Mouse (Mus musculus) hindbrain, embryonic 14.5 days (tissue): ENCODE measurements around the gene Defb6. TPM values are rescaled to one million over a fixed set of nuclear protein-coding genes. Genes with fewer than 3 reads are reported as not detected.

Source experiments
- ATAC-seq: fragments of 200-750 bp; cut with Nextera tagmentation; 2 replicates; pipeline ENCODE4 v1.8.0; 2017; ENCODE audit warnings: moderate number of reproducible peaks, mild to moderate bottlenecking, moderate TSS enrichment, moderate library complexity; ENCODE audit not compliant: low FRiP score
- DNase-seq: peaks from one replicate; pipeline ENCODE4 v3.0.0-alpha.2; 2015; ENCODE audit warnings: low spot score
- H3K27ac ChIP-seq: fragments of 300-500 bp; sonication (generic); 2 replicates; pipeline ENCODE4 v1.5.1; 2014; ENCODE audit warnings: mild to moderate bottlenecking, moderate library complexity
- H3K27me3 ChIP-seq: fragments of 300-500 bp; sonication (generic); 2 replicates; pipeline ENCODE4 v1.6.1; 2014; ENCODE audit warnings: mild to moderate bottlenecking, low read length, mixed read lengths; ENCODE audit not compliant: control insufficient read depth, insufficient read depth
- H3K36me3 ChIP-seq: fragments of 300-500 bp; sonication (generic); replicated peaks from 2 replicates; pipeline ENCODE4 v1.6.1; 2014; ENCODE audit not compliant: control insufficient read depth, insufficient read depth
- H3K4me1 ChIP-seq: fragments of 300-500 bp; sonication (generic); replicated peaks from 2 replicates; pipeline ENCODE4 v1.6.1; 2014; ENCODE audit warnings: antibody characterized with exemption, low read length, mixed read lengths; ENCODE audit not compliant: control insufficient read depth, insufficient read depth
- H3K4me2 ChIP-seq: fragments of 300-500 bp; sonication (generic); replicated peaks from 2 replicates; pipeline ENCODE4 v1.6.1; 2014; ENCODE audit warnings: mild to moderate bottlenecking, moderate library complexity
- H3K4me3 ChIP-seq: fragments of 300-500 bp; sonication (generic); replicated peaks from 2 replicates; pipeline ENCODE4 v1.5.1; 2014; ENCODE audit warnings: mild to moderate bottlenecking, low read length
- H3K9ac ChIP-seq: fragments of 300-500 bp; sonication (generic); 2 replicates; pipeline ENCODE4 v1.6.1; 2014
- H3K9me3 ChIP-seq: fragments of 300-500 bp; sonication (generic); 2 replicates; pipeline ENCODE4 v1.6.1; 2016; ENCODE audit warnings: low read length; ENCODE audit not compliant: control insufficient read depth
- WGBS: fragments of 180-500 bp; shearing (Covaris S2); extraction: QIAGEN DNeasy Blood & Tissue Kit; methylation state at CpG from one replicate; pipeline ENCODE4 v1.1.7; 2014; 5-methylcytosine and 5-hydroxymethylcytosine counted together
- polyA plus RNA-seq: library from polyadenylated mRNA; unstranded; fragments of >200 nt; fragmentation: Nextera tagmentation; extraction: Ambion mirVana; gene quantifications from 2 replicates; pipeline ENCODE4 v1.2.1, GENCODE M21; 2014

The Defb6 gene
- polyA plus RNA-seq, result not detected in 2 replicates

GRCm38 (mm10) chr8:19225161-19225560, at the start of gene Defb6:
TSS of gene Defb6 (plus strand) at chr8:19225478.
- H3K27ac ChIP-seq, result no peak within 1 kb of the TSS
- WGBS, result 63% methylated on average over 1 of the region's 1 CpGs
- H3K36me3 ChIP-seq, result no peaks in the 10 kb centered on the region
- ATAC-seq, result no peak
- H3K4me1 ChIP-seq, result no peaks in the 10 kb centered on the region
- H3K4me3 ChIP-seq, result no peak within 1 kb of the TSS
- H3K9me3 ChIP-seq, result no peaks in the 10 kb centered on the region
- no peak within 1 kb of the TSS for H3K4me2 ChIP-seq
- DNase-seq, result no peak
- no peak within 1 kb of the TSS for H3K9ac ChIP-seq
- H3K27me3 ChIP-seq, result no peaks in the 10 kb centered on the region

GRCm38 (mm10) chr8:19238101-19238500, 12.8 kb downstream of the Defb6 start:
- WGBS, result 57% methylated on average over 1 of the region's 1 CpGs
- H3K9ac ChIP-seq, result no peak overlapping the region
- ATAC-seq (no peak), DNase-seq (no peak)
- H3K4me1 ChIP-seq, result no peaks in the 10 kb centered on the region
- H3K27me3 ChIP-seq, result no peaks in the 10 kb centered on the region
- no peaks in the 10 kb centered on the region for H3K36me3 ChIP-seq
- no peaks in the 10 kb centered on the region for H3K9me3 ChIP-seq
- no peak overlapping the region for H3K27ac ChIP-seq
- H3K4me2 ChIP-seq, result no peak overlapping the region
- no peak overlapping the region for H3K4me3 ChIP-seq

GRCm38 (mm10) chr8:19239616-19240015, 14.3 kb downstream of the Defb6 start, which contains the start of gene Defb46:
TSS of gene Defb46 (plus strand) at chr8:19239916.
- Histone ChIP-seq H3K9ac (no peak within 1 kb of the TSS), H3K4me2 (no peak within 1 kb of the TSS), H3K4me1 (no peaks in the 10 kb centered on the region), H3K4me3 (no peak within 1 kb of the TSS), H3K27ac (no peak within 1 kb of the TSS), H3K36me3 (no peaks in the 10 kb centered on the region), H3K9me3 (no peaks in the 10 kb centered on the region), H3K27me3 (no peaks in the 10 kb centered on the region)
- WGBS, result 86% methylated on average over 2 of the region's 2 CpGs
- DNase-seq (no peak), ATAC-seq (no peak)

GRCm38 (mm10) chr8:19247280-19247679, 22.0 kb downstream of the Defb6 start, which contains the start of gene Defb5:
TSS of gene Defb5 (plus strand) at chr8:19247580.
- Histone ChIP-seq H3K9me3 (no peaks in the 10 kb centered on the region), H3K36me3 (no peaks in the 10 kb centered on the region), H3K4me3 (no peak within 1 kb of the TSS), H3K27ac (no peak within 1 kb of the TSS), H3K4me2 (no peak within 1 kb of the TSS), H3K9ac (no peak within 1 kb of the TSS), H3K4me1 (no peaks in the 10 kb centered on the region), H3K27me3 (no peaks in the 10 kb centered on the region)
- ATAC-seq (no peak), DNase-seq (no peak)
- WGBS, result 93% methylated on average over 5 of the region's 5 CpGs

GRCm38 (mm10) chr8:19258136-19258535, 32.9 kb downstream of the Defb6 start:
- no peak overlapping the region for H3K27ac ChIP-seq
- no peak overlapping the region for H3K4me2 ChIP-seq
- DNase-seq (no peak), ATAC-seq (no peak)
- no peak overlapping the region for H3K9ac ChIP-seq
- H3K9me3 ChIP-seq, result no peaks in the 10 kb centered on the region
- no peak overlapping the region for H3K4me3 ChIP-seq
- no peaks in the 10 kb centered on the region for H3K4me1 ChIP-seq
- no peaks in the 10 kb centered on the region for H3K36me3 ChIP-seq
- H3K27me3 ChIP-seq, result no peaks in the 10 kb centered on the region

GRCm38 (mm10) chr8:19259667-19260066, 34.4 kb downstream of the Defb6 start:
- no peak for DNase-seq
- 47% methylated on average over 3 of the region's 3 CpGs for WGBS
- H3K27ac ChIP-seq, result no peak overlapping the region
- no peaks in the 10 kb centered on the region for H3K36me3 ChIP-seq
- H3K9me3 ChIP-seq, result no peaks in the 10 kb centered on the region
- H3K27me3 ChIP-seq, result no peaks in the 10 kb centered on the region
- no peak for ATAC-seq
- H3K4me2 ChIP-seq, result no peak overlapping the region
- H3K4me1 ChIP-seq, result no peaks in the 10 kb centered on the region
- no peak overlapping the region for H3K4me3 ChIP-seq
- no peak overlapping the region for H3K9ac ChIP-seq

Other genes starting within 250 kb of the Defb6 start
- not detected in 2 replicates for gene Defb40, start 247.2 kb upstream of the Defb6 start, polyA plus RNA-seq
- gene Defb37, start 234.4 kb upstream of the Defb6 start, polyA plus RNA-seq, result not detected in 2 replicates
- gene Defb38, start 198.9 kb upstream of the Defb6 start, polyA plus RNA-seq, result not detected in 2 replicates
- gene Defb39, start 160.7 kb upstream of the Defb6 start, polyA plus RNA-seq, result not detected in 2 replicates
- not detected in 2 replicates for gene Defb12, start 110.6 kb upstream of the Defb6 start, polyA plus RNA-seq
- gene Defb34, start 101.7 kb upstream of the Defb6 start, polyA plus RNA-seq, result not detected in 2 replicates
- not detected in 2 replicates for gene Gm45826, start 84.7 kb upstream of the Defb6 start, polyA plus RNA-seq
- gene Defb14, start 31.1 kb upstream of the Defb6 start, polyA plus RNA-seq, result not detected in 2 replicates
- gene Defb4, start 26.8 kb upstream of the Defb6 start, polyA plus RNA-seq, result not detected in 2 replicates
- not detected in 2 replicates for gene Defb46, start 14.4 kb downstream of the Defb6 start, polyA plus RNA-seq
- not detected in 2 replicates for gene Defb5, start 22.1 kb downstream of the Defb6 start, polyA plus RNA-seq
- gene Defb3, start 67.9 kb downstream of the Defb6 start, polyA plus RNA-seq, result not detected in 2 replicates
- gene Defb8, start 222.1 kb downstream of the Defb6 start, polyA plus RNA-seq, result not detected in 2 replicates